Mouse (Mus musculus) MEL (cell line): ENCODE measurements at regions not wholly inside any gene's neighbourhood (a gene's known extent, or its start where the extent isn't known, plus 50 kb on each side); places are given as distances from the start of the nearest gene placed in this dataset.

Experiments
- GATA1 ChIP-seq: IDR thresholded peaks from 2 replicates; pipeline ENCODE4 v1.6.1; 2011; ENCODE audit warnings: low read depth, low read length, improper control_type of control experiment
- KAT2A ChIP-seq: conservative IDR thresholded peaks from 2 replicates; pipeline ENCODE4 v1.6.1; 2012; ENCODE audit warnings: low read depth, low read length, improper control_type of control experiment, inconsistent platforms
- MAX ChIP-seq: IDR thresholded peaks from 2 replicates; pipeline ENCODE4 v1.6.1; 2011; ENCODE audit warnings: low read length, improper control_type of control experiment

DNA sequence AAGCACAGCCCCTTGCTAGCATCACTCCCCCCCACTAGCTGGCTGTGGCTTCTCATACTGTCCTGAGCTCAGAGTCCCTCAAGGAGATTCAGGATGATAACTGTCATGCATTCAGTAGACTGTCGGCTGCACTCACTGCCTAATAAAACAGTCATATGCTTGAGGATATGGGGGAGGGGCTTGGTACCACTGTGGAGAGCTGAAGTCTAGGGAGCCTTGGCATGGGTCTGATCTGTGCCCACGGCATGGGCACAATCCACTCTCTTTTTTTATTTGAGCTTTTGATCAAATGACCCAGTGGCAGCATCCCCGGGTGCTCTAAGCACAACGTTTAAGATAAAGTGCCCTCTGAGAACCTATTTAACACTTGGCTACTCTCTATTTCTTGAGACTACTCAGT is 102.1 kb upstream of the Nckap5 start:
- no peak for TF ChIP-seq GATA1
- no peak for TF ChIP-seq MAX
- TF ChIP-seq KAT2A = no peak
